Mouse (Mus musculus): ENCODE results near the gene Spn. TPM values are rescaled to one million over a fixed set of nuclear protein-coding genes. Genes with fewer than 3 reads are reported as not detected.

Spn gene
- polyA plus RNA-seq, 1 experiment: 1.5 TPM

GRCm38 (mm10) chr7:127121061-127121910 lies 16.3 kb downstream of the Spn start:
- Histone ChIP-seq H3K4me3 (ENCODE audit: low read depth, low read length) (peak overlapping the region; percentile 55), H3K27ac (ENCODE audit: insufficient read depth, low read length) (peak overlapping the region; percentile 12), H3K9me3 (replicated peaks; ENCODE audit: control insufficient read depth, insufficient read depth, low read length, poor library complexity, severe bottlenecking) (no peaks in the 10 kb centered on the region), H3K4me1 (ENCODE audit: control insufficient read depth, insufficient read depth, low read length) (peaks cover 12% of the 10 kb centered on the region), H3K27me3 (ENCODE audit: control insufficient read depth, insufficient read depth, low read length, poor library complexity, severe bottlenecking) (no peaks in the 10 kb centered on the region), H3K9ac (ENCODE audit: low read depth, poor library complexity, severe bottlenecking) (peak overlapping the region; percentile 50), H3K36me3 (ENCODE audit: control insufficient read depth, insufficient read depth, low read length, poor library complexity, severe bottlenecking) (no peaks in the 10 kb centered on the region)
- TF ChIP-seq CTCF (IDR thresholded peaks at IDR 0.05; ENCODE audit: low read depth, low read length) (no peak), EP300 (IDR thresholded peaks at IDR 0.05; ENCODE audit: insufficient read depth, low read depth, low read length) (no peak), POLR2A (IDR thresholded peaks at IDR 0.05; ENCODE audit: insufficient read depth, low read length) (no peak)

GRCm38 (mm10) chr7:127118671-127119445 lies 18.8 kb downstream of the Spn start:
- Histone ChIP-seq H3K9me3 (replicated peaks; ENCODE audit: control insufficient read depth, insufficient read depth, low read length, poor library complexity, severe bottlenecking) (no peaks in the 10 kb centered on the region), H3K4me1 (ENCODE audit: control insufficient read depth, insufficient read depth, low read length) (peaks cover 12% of the 10 kb centered on the region), H3K36me3 (ENCODE audit: control insufficient read depth, insufficient read depth, low read length, poor library complexity, severe bottlenecking) (no peaks in the 10 kb centered on the region), H3K9ac (ENCODE audit: low read depth, poor library complexity, severe bottlenecking) (no peak overlapping the region), H3K4me3 (ENCODE audit: low read depth, low read length) (no peak overlapping the region), H3K27ac (ENCODE audit: insufficient read depth, low read length) (no peak overlapping the region), H3K27me3 (ENCODE audit: control insufficient read depth, insufficient read depth, low read length, poor library complexity, severe bottlenecking) (no peaks in the 10 kb centered on the region)
- TF ChIP-seq CTCF (IDR thresholded peaks at IDR 0.05; ENCODE audit: low read depth, low read length) (no peak), EP300 (IDR thresholded peaks at IDR 0.05; ENCODE audit: insufficient read depth, low read depth, low read length) (no peak), POLR2A (IDR thresholded peaks at IDR 0.05; ENCODE audit: insufficient read depth, low read length) (no peak)

- Histone ChIP-seq H3K27ac (ENCODE audit: insufficient read depth, low read length) (no peak overlapping the region), H3K4me1 (ENCODE audit: control insufficient read depth, insufficient read depth, low read length) (peaks cover 15% of the 10 kb centered on the region)
- TF ChIP-seq POLR2A (IDR thresholded peaks at IDR 0.05; ENCODE audit: insufficient read depth, low read length) (no peak), CTCF (IDR thresholded peaks at IDR 0.05; ENCODE audit: low read depth, low read length) (peak; percentile 24), EP300 (IDR thresholded peaks at IDR 0.05; ENCODE audit: insufficient read depth, low read depth, low read length) (no peak)
Observed at GRCm38 (mm10) chr7:127117948-127118347, 19.7 kb downstream of the Spn start.

GRCm38 (mm10) chr7:127116331-127116935 lies 21.2 kb downstream of the Spn start:
- no peak for TF ChIP-seq CTCF (IDR thresholded peaks at IDR 0.05; ENCODE audit: low read depth, low read length)
- no peak for TF ChIP-seq EP300 (IDR thresholded peaks at IDR 0.05; ENCODE audit: insufficient read depth, low read depth, low read length)
- Histone ChIP-seq H3K9ac (ENCODE audit: low read depth, poor library complexity, severe bottlenecking) (no peak overlapping the region), H3K4me1 (ENCODE audit: control insufficient read depth, insufficient read depth, low read length) (peaks cover 19% of the 10 kb centered on the region)

More at GRCm38 (mm10) chr7:127117948-127118347, 19.7 kb downstream of the Spn start:
- no peak overlapping the region for H3K4me3 ChIP-seq (ENCODE audit: low read depth, low read length)
- H3K27me3 ChIP-seq (ENCODE audit: control insufficient read depth, insufficient read depth, low read length, poor library complexity, severe bottlenecking): no peaks in the 10 kb centered on the region
- no peaks in the 10 kb centered on the region for H3K36me3 ChIP-seq (ENCODE audit: control insufficient read depth, insufficient read depth, low read length, poor library complexity, severe bottlenecking)
- no peaks in the 10 kb centered on the region for H3K9me3 ChIP-seq (replicated peaks; ENCODE audit: control insufficient read depth, insufficient read depth, low read length, poor library complexity, severe bottlenecking)
- no peak overlapping the region for H3K9ac ChIP-seq (ENCODE audit: low read depth, poor library complexity, severe bottlenecking)

GRCm38 (mm10) chr7:127114920-127115319 lies 22.7 kb downstream of the Spn start:
- Histone ChIP-seq H3K4me3 (ENCODE audit: low read depth, low read length) (no peak overlapping the region), H3K9ac (ENCODE audit: low read depth, poor library complexity, severe bottlenecking) (no peak overlapping the region), H3K27me3 (ENCODE audit: control insufficient read depth, insufficient read depth, low read length, poor library complexity, severe bottlenecking) (no peaks in the 10 kb centered on the region), H3K36me3 (ENCODE audit: control insufficient read depth, insufficient read depth, low read length, poor library complexity, severe bottlenecking) (no peaks in the 10 kb centered on the region), H3K9me3 (replicated peaks; ENCODE audit: control insufficient read depth, insufficient read depth, low read length, poor library complexity, severe bottlenecking) (no peaks in the 10 kb centered on the region), H3K27ac (ENCODE audit: insufficient read depth, low read length) (no peak overlapping the region), H3K4me1 (ENCODE audit: control insufficient read depth, insufficient read depth, low read length) (peaks cover 17% of the 10 kb centered on the region)
- no peak for TF ChIP-seq EP300 (IDR thresholded peaks at IDR 0.05; ENCODE audit: insufficient read depth, low read depth, low read length)
- TF ChIP-seq CTCF (IDR thresholded peaks at IDR 0.05; ENCODE audit: low read depth, low read length): no peak
- no peak for TF ChIP-seq POLR2A (IDR thresholded peaks at IDR 0.05; ENCODE audit: insufficient read depth, low read length)

More at GRCm38 (mm10) chr7:127116331-127116935, 21.2 kb downstream of the Spn start:
- H3K36me3 ChIP-seq (ENCODE audit: control insufficient read depth, insufficient read depth, low read length, poor library complexity, severe bottlenecking): no peaks in the 10 kb centered on the region
- H3K27ac ChIP-seq (ENCODE audit: insufficient read depth, low read length): no peak overlapping the region
- no peak overlapping the region for H3K4me3 ChIP-seq (ENCODE audit: low read depth, low read length)
- no peaks in the 10 kb centered on the region for H3K9me3 ChIP-seq (replicated peaks; ENCODE audit: control insufficient read depth, insufficient read depth, low read length, poor library complexity, severe bottlenecking)
- no peaks in the 10 kb centered on the region for H3K27me3 ChIP-seq (ENCODE audit: control insufficient read depth, insufficient read depth, low read length, poor library complexity, severe bottlenecking)
